Mouse (Mus musculus): ENCODE measurements around the gene Methig1. TPM values are rescaled to one million over a fixed set of nuclear protein-coding genes. Genes with fewer than 3 reads are reported as not detected.
A peak's percentile ranks its signal among the peaks of the same experiment; 100 is the strongest.
"Not testable (repeated sequence)": the region's sequence is repeated elsewhere in the genome, so short reads cannot be mapped to it uniquely, and the experiment has no call there.

The Methig1 gene
- not detected in 2 replicates for polyA plus RNA-seq (2014; fragmentation: Nextera tagmentation; extraction: Ambion mirVana)

DNA sequence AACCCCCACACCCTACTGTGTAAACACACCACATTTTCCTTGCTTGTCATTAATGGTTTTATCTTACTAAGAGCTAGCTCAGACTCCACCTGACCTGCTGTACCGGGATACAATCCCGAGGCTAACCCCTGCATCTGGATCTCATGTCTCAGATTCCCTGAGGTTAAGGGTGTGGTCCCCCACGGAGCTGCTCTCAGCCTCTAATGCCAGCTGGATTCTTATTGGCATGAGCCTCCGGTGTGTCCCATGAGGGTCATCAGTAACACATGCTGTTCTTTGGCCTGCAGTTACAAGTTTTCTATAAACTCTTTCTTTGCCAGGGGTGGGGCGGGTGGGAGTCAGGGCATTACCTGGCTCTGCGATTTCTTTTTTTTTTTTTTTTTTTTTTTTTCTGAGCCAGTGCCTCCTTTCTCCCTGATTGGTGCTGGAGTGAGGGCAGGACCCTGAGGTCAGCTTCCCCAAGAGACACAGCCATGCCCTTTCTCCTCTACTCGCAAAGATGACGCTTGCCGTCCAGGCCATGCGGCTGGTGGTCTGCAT, at the start of gene Methig1, which contains the start of gene Mettl7a2:
Gene Methig1 (plus strand): TSS at position 439 of the 540 bp plus-strand sequence.
Gene Mettl7a2 (plus strand): TSS at position 490 of the 540 bp plus-strand sequence.
- Histone ChIP-seq H3K27ac (ENCODE audit: low read depth, low read length) (no peak within 1 kb of the TSS), H3K9me3 (replicated peaks; ENCODE audit: control insufficient read depth, low read length) (no peaks in the 10 kb centered on the region), H3K4me2 (no peak within 1 kb of the TSS), H3K27me3 (ENCODE audit: control insufficient read depth, insufficient read depth, low read length) (no peaks in the 10 kb centered on the region), H3K9ac (ENCODE audit: low read depth, low read length) (no peak within 1 kb of the TSS), H3K4me3 (ENCODE audit: low read depth, low read length) (no peak within 1 kb of the TSS), H3K36me3 (ENCODE audit: control insufficient read depth, insufficient read depth, low read length) (no peaks in the 10 kb centered on the region), H3K4me1 (ENCODE audit: control insufficient read depth, insufficient read depth, low read length) (peaks cover 14% of the 10 kb centered on the region; the same call in 1 of the 2 replicates)
- 79% methylated on average over 10 of the region's 10 CpGs for WGBS (ENCODE audit: insufficient replicate concordance)
- no peak for ATAC-seq (replicated peaks; ENCODE audit: insufficient number of reproducible peaks, low FRiP score, low TSS enrichment)

DNA sequence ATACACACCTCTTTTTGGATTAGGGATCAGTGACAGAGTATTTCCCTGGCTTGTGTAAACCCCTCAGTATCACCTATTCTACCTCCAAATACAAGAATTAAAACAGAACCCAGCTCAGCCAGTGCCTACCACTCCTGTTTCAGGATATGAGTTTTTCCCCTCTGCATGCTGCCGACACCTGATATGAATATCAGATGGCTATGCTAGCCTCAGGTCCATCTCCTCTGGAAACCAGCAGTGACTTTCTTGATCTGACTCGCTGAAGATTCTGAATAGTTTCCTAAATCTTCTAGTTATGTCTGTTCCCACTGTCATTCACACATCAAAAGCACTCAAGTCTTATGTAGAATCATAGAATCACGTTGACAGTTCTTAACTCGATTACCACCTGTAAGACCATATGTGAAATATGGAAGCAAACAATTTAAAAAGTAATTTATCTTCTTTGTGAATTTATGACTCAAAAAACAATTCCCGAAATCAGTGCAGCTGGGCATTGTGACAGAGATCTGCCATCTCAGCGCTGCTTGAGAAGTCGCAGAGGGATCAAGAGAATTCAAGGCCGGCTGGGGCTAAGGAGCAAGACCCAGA, 49.4 kb upstream of the Methig1 start:
- Histone ChIP-seq H3K4me2 (peak overlapping the region; percentile 68), H3K36me3 (ENCODE audit: control insufficient read depth, insufficient read depth, low read length) (no peaks in the 10 kb centered on the region), H3K27me3 (ENCODE audit: control insufficient read depth, insufficient read depth, low read length) (no peaks in the 10 kb centered on the region), H3K4me1 (ENCODE audit: control insufficient read depth, insufficient read depth, low read length) (peaks cover 4% of the 10 kb centered on the region; the same call in 1 of the 2 replicates), H3K27ac (ENCODE audit: low read depth, low read length) (no peak overlapping the region), H3K4me3 (ENCODE audit: low read depth, low read length) (peak overlapping the region; percentile 48; the same call in 1 of the 2 replicates), H3K9ac (ENCODE audit: low read depth, low read length) (peak overlapping the region; percentile 65; the same call in 1 of the 2 replicates), H3K9me3 (replicated peaks; ENCODE audit: control insufficient read depth, low read length) (no peaks in the 10 kb centered on the region)
- no peak for ATAC-seq (replicated peaks; ENCODE audit: insufficient number of reproducible peaks, low FRiP score, low TSS enrichment)
- WGBS (ENCODE audit: insufficient replicate concordance) = 56% methylated on average over 8 of the region's 8 CpGs

DNA sequence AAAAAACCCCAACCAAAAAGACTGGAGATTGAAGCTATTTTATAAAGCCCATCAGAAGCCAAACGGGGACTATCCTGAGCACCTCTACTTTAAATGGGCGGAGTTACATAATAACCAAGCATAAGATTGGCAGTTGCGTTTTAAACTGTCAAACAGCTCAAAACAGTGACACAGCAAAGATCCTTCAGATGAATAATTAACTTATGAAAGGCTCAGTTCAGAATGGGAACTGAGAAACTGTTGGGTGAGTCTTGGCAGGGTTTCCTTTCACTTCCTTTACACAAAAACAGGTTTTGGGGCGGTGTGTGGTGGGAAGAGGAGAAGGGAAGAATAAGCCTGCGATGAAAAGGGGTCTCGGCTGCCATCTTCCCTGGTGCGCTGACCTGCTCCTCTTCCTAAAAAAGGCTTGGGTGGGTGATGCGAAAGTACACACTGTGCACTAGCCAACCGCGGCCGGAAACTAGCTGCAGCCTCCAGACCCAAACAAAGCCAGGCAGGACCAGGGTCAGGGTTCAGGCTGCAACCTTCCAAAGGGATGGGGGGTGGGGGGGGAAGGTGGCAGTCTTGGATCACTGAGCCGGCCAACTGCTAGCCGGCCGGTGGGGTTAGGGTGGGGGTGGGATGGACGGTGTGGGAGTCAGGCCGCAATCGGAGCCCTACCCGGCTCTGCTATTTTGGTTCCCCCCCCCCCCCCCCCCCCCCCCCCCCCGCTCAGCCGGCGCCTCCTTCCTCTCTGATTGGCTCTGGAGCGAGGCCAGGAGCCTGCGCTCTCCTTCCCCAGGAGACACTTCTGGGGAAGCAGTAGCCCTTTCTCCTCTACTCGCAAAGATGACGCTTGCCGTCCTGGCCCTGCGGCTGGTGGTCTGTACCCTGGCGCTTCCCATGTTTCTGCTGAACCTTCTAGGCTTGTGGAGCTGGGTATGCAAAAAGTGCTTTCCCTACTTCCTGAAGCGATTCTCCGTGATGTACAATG, 48.6 kb upstream of the Methig1 start, which contains the start of gene Mettl7a1:
Gene Mettl7a1 (plus strand): TSS at position 122 of the 973 bp plus-strand sequence.
- Histone ChIP-seq H3K9ac (ENCODE audit: low read depth, low read length) (peak within 1 kb of the TSS; percentile 65), H3K4me3 (ENCODE audit: low read depth, low read length) (peak within 1 kb of the TSS; percentile 48), H3K4me1 (ENCODE audit: control insufficient read depth, insufficient read depth, low read length) (peaks cover 4% of the 10 kb centered on the region; the same call in 1 of the 2 replicates), H3K27ac (ENCODE audit: low read depth, low read length) (peak within 1 kb of the TSS; percentile 74), H3K4me2 (peak within 1 kb of the TSS; percentile 68), H3K36me3 (ENCODE audit: control insufficient read depth, insufficient read depth, low read length) (no peaks in the 10 kb centered on the region), H3K9me3 (replicated peaks; ENCODE audit: control insufficient read depth, low read length) (no peaks in the 10 kb centered on the region), H3K27me3 (ENCODE audit: control insufficient read depth, insufficient read depth, low read length) (no peaks in the 10 kb centered on the region)
- ATAC-seq (replicated peaks; ENCODE audit: insufficient number of reproducible peaks, low FRiP score, low TSS enrichment) = peak; percentile 54
- 3% methylated on average over 22 of the region's 30 CpGs for WGBS (ENCODE audit: insufficient replicate concordance)

DNA sequence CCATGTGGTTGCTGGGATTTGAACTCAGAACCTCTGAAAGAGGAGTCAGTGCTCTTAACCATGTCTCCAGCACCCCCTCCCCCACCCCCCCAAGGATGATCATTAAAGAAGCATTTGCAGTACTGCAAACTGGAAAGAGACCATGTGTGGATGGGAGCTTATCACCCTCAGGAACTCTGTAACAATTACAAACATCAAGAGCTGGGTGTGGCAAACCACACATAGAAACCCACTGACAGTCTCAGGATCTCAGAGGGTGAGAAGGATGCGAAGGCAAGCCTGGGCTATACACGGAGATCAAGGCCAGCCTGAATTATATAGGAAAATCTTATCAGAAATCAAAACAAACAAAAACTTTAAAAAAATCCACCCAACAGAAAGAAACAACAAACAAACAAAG, 46.7 kb upstream of the Methig1 start:
- no peak overlapping the region for H3K4me3 ChIP-seq (ENCODE audit: low read depth, low read length)

DNA sequence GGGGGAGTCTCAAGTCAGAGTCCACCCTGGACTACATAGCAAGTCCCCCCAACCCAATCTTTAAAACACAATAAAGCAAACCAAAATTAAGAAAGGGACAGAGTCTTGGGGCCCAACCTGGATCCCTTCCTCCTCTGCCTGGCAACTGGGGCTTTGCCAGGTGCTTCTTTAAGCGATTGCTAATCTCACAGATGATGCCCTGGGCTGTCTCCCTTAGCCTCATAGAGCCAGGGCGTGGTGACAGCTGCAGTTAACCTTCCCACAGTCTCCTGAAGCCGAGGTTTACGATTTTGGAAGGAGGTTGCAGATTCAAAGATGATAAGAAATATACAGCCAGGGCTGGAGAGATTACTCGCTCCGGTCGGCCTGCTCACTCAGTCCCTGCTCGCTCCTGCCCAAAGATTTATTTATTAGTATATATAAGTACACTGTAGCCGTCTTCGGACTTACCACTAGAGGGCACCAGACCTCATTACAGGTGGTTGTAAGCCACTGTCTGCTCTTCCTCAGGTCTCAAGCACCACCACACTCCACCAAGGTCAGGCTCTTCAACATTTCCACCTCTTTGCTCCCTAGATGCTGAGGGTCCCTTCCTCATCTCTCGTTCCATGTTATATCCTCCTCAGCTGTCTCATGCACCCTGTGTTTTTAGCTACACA, 45.4 kb upstream of the Methig1 start:
- not testable (repeated sequence) for H3K4me3 ChIP-seq (ENCODE audit: low read depth, low read length); H3K4me1 ChIP-seq (ENCODE audit: control insufficient read depth, insufficient read depth, low read length); H3K4me2 ChIP-seq; H3K27ac ChIP-seq (ENCODE audit: low read depth, low read length); H3K9ac ChIP-seq (ENCODE audit: low read depth, low read length); H3K9me3 ChIP-seq (replicated peaks; ENCODE audit: control insufficient read depth, low read length); H3K27me3 ChIP-seq (ENCODE audit: control insufficient read depth, insufficient read depth, low read length); H3K36me3 ChIP-seq (ENCODE audit: control insufficient read depth, insufficient read depth, low read length)
- 0 out of 2 replicates have a peak, but pooled peaks have one; percentile 9 for ATAC-seq (replicated peaks; ENCODE audit: insufficient number of reproducible peaks, low FRiP score, low TSS enrichment)
- 49% methylated on average over 11 of the region's 11 CpGs for WGBS (ENCODE audit: insufficient replicate concordance)

More for the DNA sequence above, 46.7 kb upstream of the Methig1 start:
- no peak overlapping the region for H3K4me2 ChIP-seq
- H3K9ac ChIP-seq (ENCODE audit: low read depth, low read length) = no peak overlapping the region
- no peak overlapping the region for H3K27ac ChIP-seq (ENCODE audit: low read depth, low read length)
- 72% methylated on average over 2 of the region's 2 CpGs for WGBS (ENCODE audit: insufficient replicate concordance)
- no peaks in the 10 kb centered on the region for H3K9me3 ChIP-seq (replicated peaks; ENCODE audit: control insufficient read depth, low read length)
- no peak for ATAC-seq (replicated peaks; ENCODE audit: insufficient number of reproducible peaks, low FRiP score, low TSS enrichment)
- no peaks in the 10 kb centered on the region for H3K27me3 ChIP-seq (ENCODE audit: control insufficient read depth, insufficient read depth, low read length)
- H3K4me1 ChIP-seq (ENCODE audit: control insufficient read depth, insufficient read depth, low read length) = peaks cover 4% of the 10 kb centered on the region; the same call in 1 of the 2 replicates
- no peaks in the 10 kb centered on the region for H3K36me3 ChIP-seq (ENCODE audit: control insufficient read depth, insufficient read depth, low read length)

DNA sequence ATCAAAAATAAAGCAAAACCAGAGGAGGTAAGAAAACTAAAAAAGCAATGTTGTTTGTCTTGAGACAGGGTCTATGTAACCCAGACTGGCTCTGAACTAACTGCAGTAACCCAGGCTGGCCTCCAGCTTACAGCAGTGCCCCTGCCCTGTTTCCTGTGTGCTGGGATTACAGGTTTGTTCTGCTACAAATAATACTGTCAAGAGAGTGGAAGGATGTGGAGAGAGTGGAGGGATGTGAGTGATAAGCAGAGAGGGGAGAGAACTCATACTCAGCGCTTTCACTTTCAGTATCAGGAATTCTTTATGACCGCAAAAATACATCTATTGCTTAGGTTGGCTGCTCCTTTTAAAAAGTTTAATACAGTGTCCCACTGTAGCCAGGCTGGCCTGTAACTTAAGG, 40.6 kb upstream of the Methig1 start:
- no peaks in the 10 kb centered on the region for H3K4me1 ChIP-seq (ENCODE audit: control insufficient read depth, insufficient read depth, low read length)
- WGBS (ENCODE audit: insufficient replicate concordance) = 77% methylated on average over 2 of the region's 2 CpGs
- H3K4me3 ChIP-seq (ENCODE audit: low read depth, low read length) = no peak overlapping the region
- no peaks in the 10 kb centered on the region for H3K9me3 ChIP-seq (replicated peaks; ENCODE audit: control insufficient read depth, low read length)
- H3K27me3 ChIP-seq (ENCODE audit: control insufficient read depth, insufficient read depth, low read length) = no peaks in the 10 kb centered on the region
- ATAC-seq (replicated peaks; ENCODE audit: insufficient number of reproducible peaks, low FRiP score, low TSS enrichment) = no peak
- H3K36me3 ChIP-seq (ENCODE audit: control insufficient read depth, insufficient read depth, low read length) = no peaks in the 10 kb centered on the region
- H3K27ac ChIP-seq (ENCODE audit: low read depth, low read length) = no peak overlapping the region
- H3K9ac ChIP-seq (ENCODE audit: low read depth, low read length) = no peak overlapping the region
- H3K4me2 ChIP-seq = no peak overlapping the region

DNA sequence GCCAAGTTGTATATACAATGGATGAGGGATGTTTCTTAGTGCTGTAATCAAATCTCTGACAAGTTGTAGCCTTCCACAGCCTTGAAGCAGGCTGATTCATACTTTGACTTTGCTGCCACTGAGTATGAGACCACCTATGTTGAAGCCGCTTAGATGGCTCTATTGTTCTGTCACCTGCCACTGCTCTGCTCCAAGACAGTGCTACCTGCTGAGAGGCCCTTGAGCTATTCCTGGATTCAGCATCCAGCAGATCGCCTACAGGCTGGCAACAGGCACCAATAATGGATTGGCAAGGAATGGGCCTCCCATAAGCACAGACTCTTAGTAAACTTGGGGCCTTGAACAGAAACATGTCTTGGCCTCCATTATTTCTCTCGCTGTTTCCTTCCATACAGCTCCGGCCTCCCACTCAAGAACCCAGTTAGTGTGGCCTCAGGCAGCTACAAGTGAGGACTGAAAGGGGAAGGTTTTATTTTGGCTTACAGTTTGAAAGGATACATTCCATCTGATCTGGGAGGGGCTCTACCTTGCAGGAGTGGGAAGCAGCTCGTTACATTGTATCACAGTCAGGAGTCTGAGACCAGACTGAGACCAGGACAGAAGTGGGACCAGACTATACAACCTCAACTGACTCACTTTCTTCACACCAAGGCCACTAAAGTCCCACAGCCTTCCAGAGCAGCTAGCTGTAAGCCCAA, 38.4 kb upstream of the Methig1 start:
- no peaks in the 10 kb centered on the region for H3K9me3 ChIP-seq (replicated peaks; ENCODE audit: control insufficient read depth, low read length)

More for the DNA sequence above, 38.4 kb upstream of the Methig1 start:
- Histone ChIP-seq H3K9ac (ENCODE audit: low read depth, low read length) (no peak overlapping the region), H3K4me1 (ENCODE audit: control insufficient read depth, insufficient read depth, low read length) (no peaks in the 10 kb centered on the region), H3K27ac (ENCODE audit: low read depth, low read length) (no peak overlapping the region), H3K27me3 (ENCODE audit: control insufficient read depth, insufficient read depth, low read length) (no peaks in the 10 kb centered on the region), H3K36me3 (ENCODE audit: control insufficient read depth, insufficient read depth, low read length) (no peaks in the 10 kb centered on the region), H3K4me2 (no peak overlapping the region), H3K4me3 (ENCODE audit: low read depth, low read length) (no peak overlapping the region)
- 84% methylated on average over 5 of the region's 5 CpGs for WGBS (ENCODE audit: insufficient replicate concordance)
- ATAC-seq (replicated peaks; ENCODE audit: insufficient number of reproducible peaks, low FRiP score, low TSS enrichment) = no peak
